Mouse (Mus musculus) lung, embryonic 15.5 days (tissue): Measurements from ENCODE around the gene Vwa1. TPM values are rescaled to one million over a fixed set of nuclear protein-coding genes. Genes with fewer than 3 reads are reported as not detected.
"Not testable (repeated sequence)": the region's sequence is repeated elsewhere in the genome, so short reads cannot be mapped to it uniquely, and the experiment has no call there.

Source experiments
- ATAC-seq: fragments of 200-750 bp; cut with Nextera tagmentation; 2 replicates; pipeline ENCODE4 v1.8.0; 2017; ENCODE audit warnings: moderate number of reproducible peaks, borderline replicate concordance; ENCODE audit not compliant: low FRiP score, low TSS enrichment; ENCODE audit errors: extremely low read depth
- H3K27ac ChIP-seq: fragments of 300-500 bp; sonication (generic); 2 replicates; pipeline ENCODE4 v1.5.1; 2015; ENCODE audit warnings: moderate library complexity, mild to moderate bottlenecking, inconsistent platforms
- H3K27me3 ChIP-seq: fragments of 300-500 bp; sonication (generic); 2 replicates; pipeline ENCODE4 v1.6.1; 2015; ENCODE audit warnings: inconsistent platforms
- H3K36me3 ChIP-seq: fragments of 300-500 bp; sonication (generic); 2 replicates; pipeline ENCODE4 v1.6.1; 2015; ENCODE audit warnings: inconsistent platforms
- H3K4me1 ChIP-seq: fragments of 300-500 bp; sonication (generic); 2 replicates; pipeline ENCODE4 v1.6.1; 2015; ENCODE audit warnings: inconsistent platforms
- H3K4me2 ChIP-seq: fragments of 300-500 bp; sonication (generic); 2 replicates; pipeline ENCODE4 v1.6.1; 2015; ENCODE audit warnings: inconsistent platforms, mild to moderate bottlenecking, moderate library complexity
- H3K4me3 ChIP-seq: fragments of 300-500 bp; sonication (generic); 2 replicates; pipeline ENCODE4 v1.5.1; 2015; ENCODE audit warnings: mild to moderate bottlenecking, inconsistent platforms
- H3K9ac ChIP-seq: fragments of 300-500 bp; sonication (generic); 2 replicates; pipeline ENCODE4 v1.6.1; 2015; ENCODE audit warnings: inconsistent platforms
- H3K9me3 ChIP-seq: fragments of 300-500 bp; sonication (generic); 2 replicates; pipeline ENCODE4 v1.6.1; 2016; ENCODE audit warnings: inconsistent platforms
- WGBS: fragments of 180-500 bp; shearing (Covaris S2); methylation state at CpG from one replicate; pipeline ENCODE4 v1.1.7; 2015; 5-methylcytosine and 5-hydroxymethylcytosine counted together
- polyA plus RNA-seq: library from polyadenylated mRNA; unstranded; fragments of >200 nt; fragmentation: Nextera tagmentation; extraction: Ambion mirVana; gene quantifications from 2 replicates; pipeline ENCODE4 v1.2.1, GENCODE M21; 2015

The Vwa1 gene
- polyA plus RNA-seq, 1 experiment from 2014 or later: 11.0 TPM

DNA sequence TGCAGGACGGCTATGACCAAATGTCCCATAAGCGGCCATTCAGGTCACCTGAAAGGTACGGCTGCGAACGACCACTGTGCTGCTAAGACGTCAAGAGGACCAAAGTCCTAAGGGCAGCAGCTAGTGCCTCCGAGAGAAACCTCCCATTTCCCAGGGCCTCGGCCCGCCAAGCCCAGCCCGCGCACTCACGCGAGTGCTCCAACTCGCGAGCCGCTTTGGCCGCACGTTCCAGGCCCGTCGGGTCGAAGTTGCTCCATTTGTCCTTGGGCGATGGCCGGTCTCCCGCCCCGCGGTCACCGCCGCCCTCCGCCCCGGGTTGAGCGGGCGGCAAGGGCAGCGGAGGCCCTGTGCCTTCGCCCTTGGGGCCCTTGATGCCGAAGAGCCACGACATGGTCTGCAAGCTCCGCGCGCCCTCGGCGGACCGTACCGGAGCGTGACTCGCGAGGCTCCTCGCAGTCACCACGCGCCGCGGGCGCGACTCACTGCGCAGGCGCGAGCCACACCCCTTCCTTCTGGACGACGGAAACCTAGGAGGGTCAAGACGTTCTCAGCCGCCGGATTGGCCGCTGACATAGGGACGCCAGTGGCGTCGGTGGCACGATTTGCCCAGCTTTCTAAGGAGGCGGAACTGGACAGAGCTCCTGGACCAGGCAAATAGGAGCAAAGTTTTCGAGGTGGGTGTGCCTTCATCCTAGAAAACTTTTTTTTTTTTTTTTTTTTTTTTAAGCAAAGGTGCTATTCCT, 13.7 kb downstream of the Vwa1 start, which contains the start of gene Atad3a:
Gene Atad3a (minus strand): TSS at position 481 of the 743 bp plus-strand sequence.
- under 1% methylated on average over 68 of the region's 68 CpGs for WGBS
- peaks cover 20% of the 10 kb centered on the region for H3K4me1 ChIP-seq
- peak within 1 kb of the TSS; percentile 96 for H3K4me3 ChIP-seq
- peak within 1 kb of the TSS; percentile 83 for H3K9ac ChIP-seq
- no peaks in the 10 kb centered on the region for H3K9me3 ChIP-seq
- peak within 1 kb of the TSS; percentile 97 for H3K4me2 ChIP-seq
- no peaks in the 10 kb centered on the region for H3K27me3 ChIP-seq
- ATAC-seq: peak; percentile 98
- peak within 1 kb of the TSS; percentile 48 for H3K27ac ChIP-seq
- H3K36me3 ChIP-seq: peaks cover 16% of the 10 kb centered on the region

DNA sequence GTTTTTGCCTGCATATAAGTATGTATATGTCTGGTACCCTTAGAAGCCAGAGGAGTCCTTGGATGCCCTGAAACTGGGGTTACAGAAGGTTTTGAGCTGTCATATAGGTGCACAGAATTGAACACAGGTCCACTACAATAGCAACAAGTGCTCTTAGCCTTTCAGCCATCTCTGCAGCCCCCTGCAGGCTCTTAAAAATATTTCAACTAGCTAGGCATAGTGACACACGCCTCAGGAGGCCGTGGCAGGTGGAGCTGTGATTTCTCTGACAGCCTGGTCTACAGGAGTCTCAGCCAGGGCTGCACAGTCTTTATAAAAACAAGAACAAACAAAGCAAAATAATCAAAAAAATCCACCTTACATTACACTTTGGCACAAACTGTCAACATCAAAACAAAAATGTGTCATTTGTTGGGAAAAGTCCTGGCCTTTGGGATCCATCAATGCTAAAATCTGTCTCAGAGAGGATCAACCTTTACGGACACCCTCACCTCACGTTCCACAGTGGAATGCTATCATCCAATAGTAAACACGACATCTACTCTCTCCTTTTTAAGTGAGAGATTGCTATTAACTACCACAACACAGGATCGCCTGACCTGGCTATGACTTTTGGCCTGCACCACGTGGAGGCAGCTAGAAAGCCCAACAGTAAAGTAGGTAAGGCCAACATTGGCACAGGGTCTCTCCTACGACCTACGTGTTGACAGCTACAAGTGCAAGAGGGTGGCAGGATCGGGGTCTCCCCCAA, 14.5 kb downstream of the Vwa1 start:
- Histone ChIP-seq H3K4me3 (peak overlapping the region; percentile 96), H3K27ac (no peak overlapping the region), H3K4me2 (peak overlapping the region; percentile 97), H3K9ac (peak overlapping the region; percentile 83), H3K4me1 (peaks cover 20% of the 10 kb centered on the region), H3K9me3 (no peaks in the 10 kb centered on the region), H3K27me3 (no peaks in the 10 kb centered on the region), H3K36me3 (peaks cover 23% of the 10 kb centered on the region)
- WGBS: 2% methylated on average over 10 of the region's 10 CpGs
- 0 out of 2 replicates have a peak, but pooled peaks have one; percentile 4 for ATAC-seq

DNA sequence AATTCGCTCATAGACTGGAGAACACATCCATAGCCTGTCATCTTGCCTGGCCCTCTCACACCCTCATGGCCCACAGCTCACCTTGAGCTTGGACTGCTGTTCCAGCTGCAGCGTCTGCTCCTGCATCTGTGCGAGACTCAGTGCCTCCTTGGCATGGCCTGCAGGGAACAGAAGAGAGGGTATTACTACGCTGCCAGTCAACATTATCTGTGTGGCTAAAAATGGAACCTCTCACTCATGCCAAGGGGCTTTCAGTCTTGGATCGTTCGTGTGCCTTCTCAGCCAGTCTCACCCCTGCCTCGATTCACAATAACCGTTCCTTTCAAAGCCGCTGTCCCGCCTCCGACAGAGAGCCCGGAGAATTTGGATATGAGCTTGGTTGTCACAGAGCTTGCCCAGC, 17.5 kb downstream of the Vwa1 start:
- H3K4me2 ChIP-seq: no peak overlapping the region
- no peak for ATAC-seq
- H3K27ac ChIP-seq: no peak overlapping the region
- H3K36me3 ChIP-seq: peaks cover 51% of the 10 kb centered on the region
- no peak overlapping the region for H3K9ac ChIP-seq
- no peak overlapping the region for H3K4me3 ChIP-seq
- 92% methylated on average over 12 of the region's 12 CpGs for WGBS
- peaks cover 20% of the 10 kb centered on the region for H3K4me1 ChIP-seq
- no peaks in the 10 kb centered on the region for H3K9me3 ChIP-seq
- no peaks in the 10 kb centered on the region for H3K27me3 ChIP-seq

DNA sequence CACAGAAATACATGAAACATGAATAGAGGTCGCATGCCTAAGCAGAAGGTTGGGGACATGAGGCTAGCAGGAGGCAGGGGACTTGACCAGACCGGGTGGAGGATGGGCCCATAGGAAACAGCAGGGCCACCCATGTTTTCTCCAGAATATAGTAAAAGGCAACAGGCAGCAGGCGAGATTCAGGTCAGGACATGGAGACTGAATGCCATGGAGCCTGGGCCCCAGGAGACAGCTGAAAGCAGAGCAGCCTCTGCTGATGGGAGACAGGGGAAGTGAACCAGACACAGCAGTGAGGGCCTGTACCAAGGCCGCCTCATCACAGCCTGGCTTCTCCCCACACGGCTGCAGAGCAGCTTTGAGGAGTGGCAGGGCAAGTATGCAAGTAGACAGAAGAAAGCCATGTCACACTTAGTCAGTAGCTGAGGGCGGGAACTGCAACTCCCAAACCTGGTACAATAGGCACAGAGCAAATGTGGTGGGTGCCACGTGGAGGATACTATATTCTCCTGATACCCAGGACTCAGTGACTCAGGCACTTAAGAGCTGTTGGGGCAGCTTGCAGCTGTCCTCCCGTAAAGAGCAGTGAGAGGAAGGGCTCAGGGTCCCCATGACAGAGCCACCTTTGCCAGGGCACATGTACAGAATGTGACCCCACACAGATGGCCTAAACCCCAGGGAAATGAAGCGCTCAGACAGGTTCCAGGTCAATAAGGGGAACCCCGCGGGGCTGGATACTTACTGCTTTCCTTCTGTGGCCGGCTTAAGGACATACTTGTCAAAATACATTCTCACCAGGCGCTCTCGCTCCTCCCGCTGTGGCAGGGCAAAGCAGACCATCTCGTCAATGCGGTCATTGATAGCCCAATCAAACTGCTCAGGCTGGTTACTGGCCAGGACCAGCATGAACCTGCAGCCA, 27.7 kb downstream of the Vwa1 start:
- Histone ChIP-seq H3K36me3 (peaks cover 91% of the 10 kb centered on the region), H3K4me3 (no peak overlapping the region), H3K9ac (no peak overlapping the region), H3K4me1 (no peaks in the 10 kb centered on the region), H3K27me3 (no peaks in the 10 kb centered on the region), H3K4me2 (no peak overlapping the region), H3K27ac (no peak overlapping the region), H3K9me3 (no peaks in the 10 kb centered on the region)
- ATAC-seq: no peak
- 87% methylated on average over 17 of the region's 17 CpGs for WGBS

DNA sequence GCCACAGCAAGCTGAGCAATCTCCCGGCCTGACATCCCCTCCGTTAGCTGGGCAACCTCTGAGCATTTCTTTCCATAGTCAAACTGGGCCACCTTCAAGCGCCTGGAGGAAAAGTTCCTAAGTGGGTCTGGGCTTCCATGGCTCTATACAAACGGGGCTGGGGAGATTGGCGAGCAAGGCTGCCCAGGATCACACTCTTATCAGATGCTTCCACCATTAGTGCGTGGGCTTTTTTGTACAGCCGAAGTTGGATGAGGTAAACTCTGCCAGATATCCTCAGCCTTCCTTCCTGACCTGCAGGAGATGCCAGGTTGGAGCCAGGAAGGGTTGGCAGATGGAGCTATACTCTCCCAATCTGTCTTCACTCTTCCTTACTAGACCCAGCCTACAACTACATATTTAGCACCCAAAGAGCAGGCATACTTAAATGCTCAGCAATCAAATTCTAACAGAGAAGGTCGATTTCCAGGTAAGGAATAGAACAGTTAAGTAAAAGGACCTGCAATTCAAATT, 28.4 kb downstream of the Vwa1 start:
- Histone ChIP-seq H3K4me1 (no peaks in the 10 kb centered on the region), H3K4me2 (no peak overlapping the region), H3K9me3 (no peaks in the 10 kb centered on the region), H3K4me3 (no peak overlapping the region), H3K27me3 (no peaks in the 10 kb centered on the region), H3K9ac (no peak overlapping the region), H3K27ac (no peak overlapping the region), H3K36me3 (peaks cover 91% of the 10 kb centered on the region)
- 81% methylated on average over 8 of the region's 8 CpGs for WGBS
- ATAC-seq: no peak

DNA sequence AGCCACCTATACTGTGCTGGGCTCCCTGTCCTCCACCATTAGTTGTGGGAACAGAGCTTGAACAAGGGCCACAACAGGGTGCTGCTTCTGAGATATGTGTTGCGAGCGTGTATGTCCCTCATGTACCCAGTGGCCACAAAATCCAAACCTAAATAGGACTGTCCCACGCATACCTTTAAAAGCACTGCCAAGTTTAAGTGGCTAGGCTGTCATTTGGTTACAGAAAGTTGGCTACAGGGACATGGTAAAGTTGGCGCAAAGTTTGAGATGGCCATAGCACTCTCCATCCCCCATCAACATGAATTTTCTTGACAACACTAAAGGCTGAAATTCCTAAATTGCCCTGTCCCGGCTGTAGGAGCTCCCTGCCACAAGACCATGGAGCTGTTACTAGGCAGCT, 29.4 kb downstream of the Vwa1 start:
- WGBS: 92% methylated on average over 5 of the region's 5 CpGs
- peaks cover 91% of the 10 kb centered on the region for H3K36me3 ChIP-seq
- no peak overlapping the region for H3K4me3 ChIP-seq
- no peaks in the 10 kb centered on the region for H3K27me3 ChIP-seq
- H3K4me2 ChIP-seq: no peak overlapping the region
- H3K4me1 ChIP-seq: no peaks in the 10 kb centered on the region
- no peak for ATAC-seq
- no peak overlapping the region for H3K9ac ChIP-seq
- no peaks in the 10 kb centered on the region for H3K9me3 ChIP-seq
- no peak overlapping the region for H3K27ac ChIP-seq

DNA sequence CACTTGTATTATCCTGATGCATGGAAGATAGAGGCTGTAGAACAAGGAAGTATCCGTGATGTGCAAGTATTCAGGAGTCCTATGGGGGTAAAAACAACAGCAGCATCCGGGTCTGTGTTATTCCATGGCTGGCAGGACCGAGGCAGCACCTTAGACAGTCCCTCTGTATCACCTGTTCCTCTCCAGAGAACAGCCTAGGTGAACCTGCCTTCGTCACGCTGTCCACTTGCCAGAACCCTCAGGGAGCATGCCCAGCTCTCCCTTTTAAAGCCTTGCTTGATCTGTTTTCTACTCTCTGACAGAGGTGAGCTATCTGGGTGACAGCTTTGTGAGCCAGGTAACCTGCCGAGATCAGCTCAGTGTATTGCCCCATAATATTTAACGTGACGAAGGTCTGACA, 30.0 kb downstream of the Vwa1 start:
- H3K36me3 ChIP-seq: peaks cover 91% of the 10 kb centered on the region
- H3K27me3 ChIP-seq: no peaks in the 10 kb centered on the region
- 88% methylated on average over 8 of the region's 8 CpGs for WGBS
- H3K9me3 ChIP-seq: no peaks in the 10 kb centered on the region
- no peak overlapping the region for H3K9ac ChIP-seq
- ATAC-seq: no peak
- no peaks in the 10 kb centered on the region for H3K4me1 ChIP-seq
- no peak overlapping the region for H3K27ac ChIP-seq
- no peak overlapping the region for H3K4me3 ChIP-seq
- H3K4me2 ChIP-seq: no peak overlapping the region

DNA sequence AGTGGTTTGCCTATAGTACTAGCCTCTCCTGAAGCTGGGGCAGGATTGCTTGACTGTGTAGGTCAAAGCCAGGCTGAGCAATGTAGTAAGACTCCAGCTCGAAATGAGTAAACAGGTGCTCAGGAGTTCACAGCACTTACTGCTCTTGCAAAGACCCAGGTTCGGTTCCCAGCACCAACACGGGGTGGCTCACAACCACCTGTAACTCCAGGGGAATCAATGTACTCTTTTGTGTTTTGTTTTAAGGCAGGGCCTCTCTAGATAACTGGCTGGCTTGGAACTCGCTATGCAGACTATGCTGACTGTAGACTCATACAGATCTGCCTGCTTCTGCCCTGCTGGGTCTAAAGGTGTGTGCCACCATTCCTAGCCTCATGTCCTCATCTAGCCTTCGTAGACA, 31.8 kb downstream of the Vwa1 start:
- H3K36me3 ChIP-seq: peaks cover 74% of the 10 kb centered on the region
- no peaks in the 10 kb centered on the region for H3K9me3 ChIP-seq
- ATAC-seq: no peak
- WGBS: 87% methylated on average over 5 of the region's 5 CpGs
- H3K4me3 ChIP-seq: no peak overlapping the region
- H3K27ac ChIP-seq: no peak overlapping the region
- H3K9ac ChIP-seq: no peak overlapping the region
- no peak overlapping the region for H3K4me2 ChIP-seq
- H3K4me1 ChIP-seq: no peaks in the 10 kb centered on the region
- no peaks in the 10 kb centered on the region for H3K27me3 ChIP-seq

DNA sequence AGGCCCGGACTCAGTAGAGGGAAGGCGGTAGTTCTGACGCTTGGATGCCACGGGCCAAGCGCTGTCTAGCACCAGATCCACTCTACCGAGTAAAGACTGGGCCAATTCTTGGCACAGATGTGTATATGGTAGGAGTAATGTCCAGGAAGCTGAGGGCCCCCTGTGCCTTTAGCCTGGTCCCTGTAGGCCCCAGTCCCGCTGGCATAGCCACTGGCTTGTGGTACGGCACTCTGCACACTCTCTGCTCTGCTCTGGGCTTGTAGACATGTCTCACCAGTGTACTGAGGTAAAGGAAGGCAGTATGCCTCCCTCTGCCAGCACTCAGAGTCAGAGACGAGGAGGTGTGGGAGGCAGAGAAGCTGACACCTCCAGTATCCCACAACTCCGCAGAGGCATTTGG, 33.8 kb downstream of the Vwa1 start:
- not testable (repeated sequence) for H3K9me3 ChIP-seq, H3K27me3 ChIP-seq, H3K4me3 ChIP-seq, H3K27ac ChIP-seq, H3K4me2 ChIP-seq, H3K9ac ChIP-seq, ATAC-seq, H3K4me1 ChIP-seq
- H3K36me3 ChIP-seq: peaks cover 57% of the 10 kb centered on the region
- WGBS: 83% methylated on average over 10 of the region's 10 CpGs

DNA sequence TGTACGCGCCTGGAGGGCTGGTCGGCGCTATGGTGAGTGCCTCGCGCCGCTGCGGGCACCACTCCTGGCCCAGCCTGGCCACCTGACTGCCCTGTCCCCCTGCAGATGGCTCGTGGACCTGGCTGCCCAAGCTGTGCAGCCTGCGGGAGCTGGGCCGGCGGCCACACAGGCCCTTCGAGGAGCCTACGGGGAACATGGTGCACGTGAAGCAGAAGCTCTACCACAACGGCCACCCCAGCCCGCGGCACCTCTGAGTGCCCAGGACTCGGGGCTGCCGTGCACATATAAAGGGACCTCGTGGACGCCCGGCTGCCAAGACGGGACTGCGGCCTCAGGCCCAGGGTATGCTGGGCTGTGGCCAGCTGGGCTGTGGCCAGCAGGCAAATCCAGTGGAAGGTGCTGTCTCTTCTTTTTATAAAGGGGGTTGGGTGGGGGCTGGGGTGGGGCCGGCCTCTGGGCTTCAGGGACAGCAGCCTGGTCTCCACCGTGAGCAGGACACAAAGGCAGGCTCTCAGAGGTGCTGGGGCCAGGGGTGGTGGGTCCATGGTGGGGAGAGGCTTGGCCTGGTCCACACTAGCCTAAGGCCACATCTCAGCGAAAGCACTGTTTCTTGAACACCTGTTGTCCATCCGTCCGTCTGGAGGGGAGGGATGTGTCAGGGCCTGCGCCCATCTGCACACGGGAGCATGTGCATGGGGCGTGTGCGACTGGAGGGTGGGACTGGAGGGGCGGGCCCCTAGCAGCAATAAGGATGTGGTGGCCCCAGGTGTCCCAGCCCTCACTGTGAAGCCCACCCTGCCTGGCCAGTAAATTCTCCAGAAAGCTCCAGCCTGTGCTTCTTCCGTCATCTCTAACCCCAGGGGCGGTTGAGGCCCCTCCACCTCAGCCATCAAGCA, 34.5 kb downstream of the Vwa1 start:
- no peak overlapping the region for H3K4me3 ChIP-seq
- no peak overlapping the region for H3K9ac ChIP-seq
- no peaks in the 10 kb centered on the region for H3K27me3 ChIP-seq
- no peak overlapping the region for H3K27ac ChIP-seq
- peaks cover 50% of the 10 kb centered on the region for H3K36me3 ChIP-seq
- no peak for ATAC-seq
- peaks cover 10% of the 10 kb centered on the region for H3K4me1 ChIP-seq
- H3K9me3 ChIP-seq: no peaks in the 10 kb centered on the region
- no peak overlapping the region for H3K4me2 ChIP-seq
- WGBS: 81% methylated on average over 36 of the region's 37 CpGs

DNA sequence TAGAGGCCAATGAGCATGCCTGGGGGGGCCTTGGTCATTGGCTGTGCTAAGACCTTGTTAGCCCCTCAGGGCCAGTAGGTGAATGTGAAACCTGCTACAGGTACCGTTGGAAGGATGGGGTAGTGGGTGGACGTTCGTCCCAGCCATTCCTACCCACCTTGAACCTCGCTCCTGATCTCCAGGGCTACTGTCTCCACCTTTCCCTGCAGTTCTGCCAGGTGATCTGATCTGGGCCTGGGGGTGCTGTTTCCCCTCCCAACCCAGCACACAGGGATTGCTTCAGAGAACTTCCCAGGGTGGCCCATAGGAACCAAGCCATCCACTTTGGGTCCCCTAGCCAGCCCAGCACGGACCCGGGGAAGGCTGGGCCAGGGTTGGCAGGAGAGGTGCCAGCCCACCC, 35.3 kb downstream of the Vwa1 start:
- Histone ChIP-seq H3K27ac (no peak overlapping the region), H3K9me3 (no peaks in the 10 kb centered on the region), H3K4me3 (no peak overlapping the region), H3K4me2 (no peak overlapping the region), H3K27me3 (no peaks in the 10 kb centered on the region), H3K4me1 (peaks cover 10% of the 10 kb centered on the region), H3K9ac (no peak overlapping the region), H3K36me3 (peaks cover 42% of the 10 kb centered on the region)
- no peak for ATAC-seq
- 87% methylated on average over 6 of the region's 6 CpGs for WGBS
